Mouse (Mus musculus) ES-Bruce4 (cell line): ENCODE measurements at regions not wholly inside any gene's neighbourhood (a gene's known extent, or its start where the extent isn't known, plus 50 kb on each side); places are given as distances from the start of the nearest gene placed in this dataset.
A peak's percentile ranks its signal among the peaks of the same experiment; 100 is the strongest.

Experiments used
- H3K27ac ChIP-seq: 2 replicates; pipeline ENCODE4 v1.5.1; 2012; ENCODE audit warnings: low read length, inconsistent platforms; ENCODE audit not compliant: insufficient read depth
- H3K27me3 ChIP-seq: 2 replicates; pipeline ENCODE4 v1.6.1; 2012; ENCODE audit warnings: mild to moderate bottlenecking, low read length, inconsistent platforms; ENCODE audit not compliant: control insufficient read depth, poor library complexity, insufficient read depth, severe bottlenecking
- H3K36me3 ChIP-seq: 2 replicates; pipeline ENCODE4 v1.6.1; 2012; ENCODE audit warnings: inconsistent platforms, mild to moderate bottlenecking, low read length, moderate library complexity; ENCODE audit not compliant: control insufficient read depth, poor library complexity, insufficient read depth, severe bottlenecking
- H3K4me1 ChIP-seq: one replicate; pipeline ENCODE4 v1.8.1; 2011; ENCODE audit warnings: low read length; ENCODE audit not compliant: control insufficient read depth, insufficient read depth
- H3K4me3 ChIP-seq: 2 replicates; pipeline ENCODE4 v1.5.1; 2011; ENCODE audit warnings: low read depth, mild to moderate bottlenecking, low read length
- H3K9ac ChIP-seq: 2 replicates; pipeline ENCODE4 v1.6.1; 2012; ENCODE audit warnings: low read depth, mild to moderate bottlenecking, inconsistent platforms; ENCODE audit not compliant: poor library complexity, severe bottlenecking
- H3K9me3 ChIP-seq: replicated peaks from 2 replicates; pipeline ENCODE4 v1.6.1; 2012; ENCODE audit warnings: mild to moderate bottlenecking, low read length, inconsistent platforms; ENCODE audit not compliant: control insufficient read depth, poor library complexity, insufficient read depth, severe bottlenecking
- CTCF ChIP-seq: IDR thresholded peaks from one replicate; pipeline ENCODE4 v1.8.1; 2011; ENCODE audit warnings: low read depth, low read length
- EP300 ChIP-seq: IDR thresholded peaks from 2 replicates; pipeline ENCODE4 v1.6.1; 2011; ENCODE audit warnings: low read depth, low read length; ENCODE audit not compliant: insufficient read depth
- POLR2A ChIP-seq: IDR thresholded peaks from one replicate; pipeline ENCODE4 v1.8.1; 2011; ENCODE audit warnings: low read length; ENCODE audit not compliant: insufficient read depth

DNA sequence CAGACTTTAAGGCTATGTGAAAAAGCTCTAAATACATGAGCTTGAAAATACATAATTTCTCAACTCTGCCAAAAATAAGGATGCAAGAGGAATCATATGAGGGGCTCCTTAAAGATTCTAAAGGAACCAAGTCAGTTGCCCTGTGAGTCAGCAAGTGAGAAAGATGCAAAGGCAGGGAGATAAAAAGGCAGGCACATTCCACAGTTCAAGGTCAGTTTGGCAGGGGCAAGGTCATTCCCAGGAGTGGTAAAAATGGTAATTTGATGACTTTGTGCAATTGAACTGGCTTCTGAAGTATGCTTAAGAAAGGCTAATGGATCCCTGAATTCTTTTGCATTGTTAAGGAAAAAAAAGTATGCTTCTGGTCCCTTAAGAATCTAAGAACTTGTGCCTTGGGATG lies 131.5 kb downstream of the Zfp951 start:
- Histone ChIP-seq H3K9me3 (no peaks in the 10 kb centered on the region), H3K9ac (no peak overlapping the region), H3K4me1 (no peaks in the 10 kb centered on the region), H3K4me3 (no peak overlapping the region), H3K36me3 (no peaks in the 10 kb centered on the region), H3K27ac (peak overlapping the region; percentile 32; the same call in 1 of the 2 replicates), H3K27me3 (no peaks in the 10 kb centered on the region)
- no peak for TF ChIP-seq POLR2A
- TF ChIP-seq EP300 = no peak
- TF ChIP-seq CTCF = no peak

DNA sequence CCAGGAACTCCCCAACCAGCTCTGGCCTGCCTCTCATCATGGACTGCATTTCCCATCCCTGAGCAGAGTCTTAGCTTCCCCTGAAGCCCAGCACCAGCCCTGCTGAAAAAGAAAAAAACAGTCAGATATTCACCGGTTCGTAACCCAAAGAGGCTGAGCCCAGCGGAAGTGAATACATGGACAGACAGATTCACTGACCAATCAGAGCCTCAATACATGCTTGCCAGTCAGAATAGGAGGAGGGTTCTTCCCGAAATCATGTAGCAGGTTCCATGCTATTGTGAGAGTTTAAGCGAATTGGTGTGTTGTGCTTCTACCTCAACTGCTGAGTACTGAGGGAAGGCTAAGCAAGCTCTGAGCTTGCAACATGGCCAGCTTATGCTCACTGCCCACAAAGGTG lies 137.3 kb downstream of the Zfp951 start:
- peaks cover 2% of the 10 kb centered on the region; the same call in 1 of the 2 replicates for H3K9me3 ChIP-seq

DNA sequence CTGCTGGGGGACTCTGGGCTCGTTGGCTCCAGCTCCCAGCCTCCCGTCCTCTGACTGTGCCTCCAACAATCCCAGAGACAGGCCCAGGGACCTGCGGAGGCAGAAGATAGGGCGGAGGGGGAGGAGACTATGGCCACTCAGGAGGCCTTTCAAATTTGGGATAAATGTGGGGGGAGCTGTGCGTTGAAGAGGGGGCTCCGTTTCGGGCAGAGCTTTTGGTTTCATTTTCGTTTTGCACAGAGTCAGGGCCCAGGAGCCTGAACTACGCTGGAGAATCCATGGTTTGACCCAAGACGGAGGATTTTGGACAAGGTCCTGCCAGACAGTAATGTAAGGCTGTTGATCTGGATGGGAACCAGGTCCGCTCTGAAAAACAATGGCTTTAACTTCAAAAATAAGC lies 142.9 kb downstream of the Zfp951 start:
- Histone ChIP-seq H3K9me3 (peaks cover 22% of the 10 kb centered on the region), H3K9ac (no peak overlapping the region), H3K4me3 (no peak overlapping the region), H3K27me3 (no peaks in the 10 kb centered on the region), H3K36me3 (no peaks in the 10 kb centered on the region), H3K4me1 (no peaks in the 10 kb centered on the region), H3K27ac (no peak overlapping the region)
- TF ChIP-seq POLR2A = no peak
- no peak for TF ChIP-seq EP300
- no peak for TF ChIP-seq CTCF

More for the DNA sequence above, 137.3 kb downstream of the Zfp951 start:
- Histone ChIP-seq H3K4me3 (peak overlapping the region; percentile 43; the same call in 1 of the 2 replicates), H3K36me3 (no peaks in the 10 kb centered on the region), H3K9ac (no peak overlapping the region), H3K4me1 (no peaks in the 10 kb centered on the region), H3K27me3 (no peaks in the 10 kb centered on the region), H3K27ac (no peak overlapping the region)
- TF ChIP-seq POLR2A (no peak), EP300 (no peak), CTCF (no peak)
